Mouse (Mus musculus) retina, embryonic 14.5 days (tissue): ENCODE data around the gene Tmem273.

Experiments used
- DNase-seq: peaks from one replicate; pipeline ENCODE4 v3.0.0-alpha.2; 2015; ENCODE audit warnings: low spot score

Gene Tmem273

GRCm38 (mm10) chr14:32785556-32786130 lies at the start of gene Tmem273:
Gene Tmem273, plus strand, starts transcription at chr14:32785963.
- DNase-seq = no peak

GRCm38 (mm10) chr14:32736561-32736960 lies 49.2 kb upstream of the Tmem273 start:
- DNase-seq = no peak

- no peak for DNase-seq
Observed at GRCm38 (mm10) chr14:32738586-32738985, 47.2 kb upstream of the Tmem273 start.

- no peak for DNase-seq
Observed at GRCm38 (mm10) chr14:32748519-32748918, 37.2 kb upstream of the Tmem273 start.

GRCm38 (mm10) chr14:32750727-32751126 lies 35.0 kb upstream of the Tmem273 start:
- no peak for DNase-seq

DNA sequence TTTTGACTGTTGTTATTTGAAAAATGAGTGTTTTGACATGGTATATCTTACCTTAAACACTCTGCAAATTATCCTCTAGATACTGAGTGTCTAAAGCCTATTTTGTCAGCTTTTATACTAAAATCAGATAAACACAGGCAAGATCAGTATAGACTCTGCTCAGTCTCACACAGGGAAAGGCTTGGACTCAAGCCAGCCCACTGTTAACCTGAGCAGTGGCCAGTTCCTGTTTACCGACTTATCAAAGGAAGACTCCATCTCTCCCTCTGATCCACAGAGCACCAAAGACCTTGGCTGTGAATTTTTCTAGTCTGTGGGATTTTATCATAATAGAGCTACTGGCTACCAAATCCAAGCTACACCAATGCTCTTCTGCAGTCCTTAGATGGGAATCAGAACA lies 31.5 kb upstream of the Tmem273 start:
- no peak for DNase-seq

DNA sequence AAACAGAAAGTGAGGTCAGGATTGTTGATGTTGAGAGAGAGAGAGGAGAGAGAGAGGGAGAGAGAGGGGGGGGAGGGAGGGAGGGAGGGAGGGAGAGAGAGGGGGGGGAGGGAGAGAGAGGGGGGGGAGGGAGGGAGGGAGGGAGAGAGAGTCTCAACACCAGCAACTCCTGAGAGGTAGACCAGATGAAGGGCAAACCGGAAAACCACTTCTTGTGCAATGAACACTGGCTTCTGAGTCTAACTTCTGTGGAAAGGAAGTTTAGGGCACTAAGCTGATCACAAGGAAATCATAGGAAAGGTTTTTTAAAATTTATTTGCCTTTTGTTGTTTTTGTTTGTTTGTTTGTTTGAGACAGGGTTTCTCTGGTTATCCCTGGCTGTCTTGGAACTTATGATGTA lies 23.6 kb upstream of the Tmem273 start:
- no peak for DNase-seq

DNA sequence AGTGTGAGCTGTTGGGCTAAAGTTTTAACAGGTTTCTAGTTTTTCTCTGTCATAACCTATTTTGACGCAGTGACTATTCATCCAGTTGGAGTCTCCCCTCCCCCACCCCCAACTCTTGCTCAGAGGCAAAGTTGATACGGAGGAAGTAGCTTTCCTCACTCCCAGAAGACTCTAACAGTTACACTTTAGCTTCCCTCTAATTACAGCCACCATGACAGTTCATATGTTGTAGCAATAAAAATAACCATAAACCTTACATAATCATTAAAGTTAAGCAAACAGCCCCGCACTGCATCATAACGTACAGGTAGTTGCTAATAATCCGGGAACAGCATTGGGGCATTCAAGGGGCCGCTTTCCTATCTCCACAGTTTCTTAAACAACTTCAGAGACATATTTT lies 15.2 kb upstream of the Tmem273 start:
- no peak for DNase-seq

- DNase-seq = no peak
Observed at GRCm38 (mm10) chr14:32772085-32772484, 13.7 kb upstream of the Tmem273 start.

GRCm38 (mm10) chr14:32772791-32773190 lies 13.0 kb upstream of the Tmem273 start:
- DNase-seq = peak; percentile 41

DNA sequence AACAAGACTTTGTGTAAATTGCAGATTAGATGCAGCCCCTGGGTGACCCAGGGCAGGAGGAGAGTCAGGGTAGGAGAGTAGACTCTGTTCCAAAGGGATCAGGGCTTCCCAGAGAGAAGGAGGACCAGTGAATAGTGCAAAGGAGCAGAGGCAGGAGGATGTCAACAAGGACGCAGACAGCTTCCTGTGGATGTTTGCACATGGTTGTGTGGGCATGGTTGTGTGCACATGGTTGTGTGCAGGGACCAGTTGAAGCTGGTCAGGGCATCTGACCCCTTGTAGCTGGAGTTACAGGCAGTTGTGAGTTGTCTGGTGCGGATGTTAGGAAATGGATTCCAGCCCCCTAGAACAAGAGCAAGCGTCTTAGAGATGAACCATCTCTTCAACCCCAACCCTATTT lies 12.3 kb upstream of the Tmem273 start:
- no peak for DNase-seq

- DNase-seq = no peak
Observed at GRCm38 (mm10) chr14:32776077-32776476, 9.7 kb upstream of the Tmem273 start.

- no peak for DNase-seq
Observed at GRCm38 (mm10) chr14:32778362-32778761, 7.4 kb upstream of the Tmem273 start.

DNA sequence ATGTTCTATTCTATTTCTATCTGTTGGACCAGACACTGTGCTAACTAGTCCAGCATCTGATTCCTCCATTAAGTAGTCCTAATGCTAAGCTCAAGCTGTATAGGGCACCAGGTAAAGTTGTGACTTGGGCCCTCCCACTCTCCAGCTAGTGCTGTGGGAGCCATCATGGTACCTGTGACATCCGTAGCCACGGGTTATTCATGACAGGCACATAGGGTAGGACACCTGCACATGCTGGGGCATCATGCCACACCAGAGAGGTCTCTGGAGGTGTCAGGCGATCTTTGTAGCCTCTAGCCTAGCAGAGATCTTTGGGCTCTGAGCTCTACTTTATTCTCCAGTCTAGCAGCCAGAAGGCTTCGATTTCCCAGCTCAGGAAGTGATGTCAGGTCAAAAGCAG lies 2.9 kb upstream of the Tmem273 start:
- DNase-seq = no peak

DNA sequence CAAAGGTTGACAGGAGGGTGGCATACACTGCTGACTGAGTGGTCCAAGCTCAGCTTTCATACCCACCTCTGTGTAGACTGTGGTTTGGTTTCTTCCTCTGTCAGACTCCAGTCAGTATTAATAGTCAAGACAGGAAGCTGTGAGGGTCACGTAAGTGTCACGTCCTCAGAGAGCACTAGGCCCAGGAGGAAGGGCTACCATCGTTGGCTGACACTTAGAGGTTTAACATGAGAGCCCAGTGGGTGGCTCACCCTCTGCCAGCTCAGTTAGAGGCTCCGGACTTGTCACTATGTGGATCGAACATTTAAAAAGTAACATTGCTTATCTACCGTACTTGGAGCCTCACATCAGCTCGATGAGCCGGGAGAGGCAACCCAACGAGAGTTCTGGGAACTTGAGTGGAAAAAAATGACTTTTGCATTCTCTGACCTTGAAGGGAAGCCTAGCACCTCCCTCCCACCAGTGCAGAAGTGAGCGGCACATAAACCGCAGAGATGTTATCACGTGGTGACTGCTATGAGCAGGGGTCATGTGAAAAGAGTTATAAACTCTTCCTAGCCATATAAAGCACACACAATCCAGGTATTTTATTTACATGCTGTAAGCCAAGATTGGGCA lies 1.5 kb upstream of the Tmem273 start:
- no peak for DNase-seq

DNA sequence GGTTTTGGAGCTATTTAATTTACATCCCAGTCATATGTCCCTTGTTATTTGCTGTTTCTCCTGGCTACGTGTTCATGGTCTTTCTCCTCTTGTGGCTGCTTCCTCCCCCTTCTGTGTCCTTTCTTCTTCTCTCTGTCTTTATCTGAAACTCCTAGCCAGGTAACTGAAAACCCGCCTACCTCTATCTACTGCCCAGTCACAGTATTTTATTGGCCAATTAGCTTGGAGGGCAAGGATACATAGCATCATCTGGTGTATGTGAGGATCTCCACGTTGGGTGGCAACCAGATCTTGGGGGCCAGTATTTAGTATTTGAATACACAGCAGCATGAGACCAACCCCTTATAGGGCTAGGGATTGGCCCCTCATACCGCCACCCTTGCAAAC lies 1.0 kb upstream of the Tmem273 start:
- DNase-seq = no peak

GRCm38 (mm10) chr14:32787691-32788090 lies 1.9 kb downstream of the Tmem273 start:
- peak; percentile 6 for DNase-seq

GRCm38 (mm10) chr14:32796375-32796774 lies 10.6 kb downstream of the Tmem273 start:
- DNase-seq = peak; percentile 40

- no peak for DNase-seq
Observed at GRCm38 (mm10) chr14:32797803-32798202, 12.0 kb downstream of the Tmem273 start.

GRCm38 (mm10) chr14:32798355-32798754 lies 12.6 kb downstream of the Tmem273 start:
- DNase-seq = no peak

DNA sequence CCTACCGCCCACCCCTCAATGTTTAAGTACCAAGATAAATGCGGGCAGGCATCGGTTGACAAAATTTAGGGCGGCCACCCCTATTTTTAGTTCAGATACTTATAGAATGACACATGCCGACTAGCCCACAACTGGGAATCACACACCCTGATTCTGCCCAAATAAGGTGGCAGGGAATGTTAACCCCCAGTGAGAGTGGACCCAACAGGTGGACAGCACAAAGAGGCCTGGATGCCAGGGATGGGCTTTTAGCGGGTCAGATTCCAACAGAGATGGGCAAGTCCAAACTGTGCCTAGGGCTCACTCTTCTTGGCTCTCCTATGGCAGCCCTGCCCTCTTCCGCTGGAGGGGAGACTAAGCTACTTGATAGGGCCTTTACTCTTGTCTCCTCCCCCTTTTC lies 14.3 kb downstream of the Tmem273 start:
- no peak for DNase-seq

GRCm38 (mm10) chr14:32801016-32801661 lies 15.4 kb downstream of the Tmem273 start:
- peak; percentile 81 for DNase-seq

GRCm38 (mm10) chr14:32801662-32802024 lies 15.9 kb downstream of the Tmem273 start:
- DNase-seq = no peak

DNA sequence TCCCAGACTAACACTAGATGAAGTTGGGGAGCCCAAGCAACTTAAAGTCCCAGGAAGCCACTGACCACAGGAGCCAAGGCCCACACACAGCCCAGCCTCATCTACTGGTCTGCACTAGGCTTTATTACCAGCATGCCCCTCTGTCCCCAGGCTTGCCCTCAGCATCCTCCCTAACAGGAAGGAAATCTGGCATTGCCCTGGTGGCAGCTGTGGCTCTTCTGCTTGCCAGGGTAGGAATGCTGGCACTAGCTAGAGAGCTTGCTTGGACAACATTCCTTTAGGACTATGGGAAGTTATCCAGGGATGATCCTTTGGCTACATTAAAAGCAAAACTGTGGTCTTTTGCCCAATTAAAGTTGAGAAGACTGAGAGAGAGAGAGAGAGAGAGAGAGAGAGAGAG lies 24.3 kb downstream of the Tmem273 start:
- no peak for DNase-seq
